Comparison of ENCODE assay signal across 18 mouse cellular contexts in genomic region chr1:74752150-74752549, GRCm38 (mm10). TPM values are rescaled to one million over a fixed set of nuclear protein-coding genes. Genes with fewer than 3 reads are reported as not detected.
"Had no signal": no experiment of that assay in that cellular context is flagged by ENCODE, and none has a peak within 500 bp of the region (broad histone marks: within the 10 kb centered on the region; RNA-seq: fewer than 3 reads in every experiment).

No protein-coding gene starts in this region.

- H3K4me3 ChIP-seq: neural tube, embryonic 13.5 days; neural tube, embryonic 15.5 days; stomach, embryonic 15.5 days had no signal

- H3K4me2 ChIP-seq: neural tube, embryonic 13.5 days; neural tube, embryonic 15.5 days; stomach, embryonic 15.5 days had no signal

- DNase-seq: retina, postnatal 1 day; right cerebral cortex, adult 18-20 months; right cerebral cortex, postnatal 14 days; right cerebral cortex, postnatal 25 days; right cerebral cortex, postnatal 4 days; spleen, adult 18-20 months; thymus, adult 18-20 months; thymus, adult 2 months; thymus, postnatal 14 days; thymus, postnatal 25 days; thymus, postnatal 36 days; thymus, postnatal 4 days had no signal

- H3K36me3 ChIP-seq: neural tube, embryonic 13.5 days; neural tube, embryonic 15.5 days; stomach, embryonic 15.5 days had no signal

- H3K27ac ChIP-seq: neural tube, embryonic 13.5 days; neural tube, embryonic 15.5 days; stomach, embryonic 15.5 days; stomach, postnatal 0 days had no signal

RNA-seq across cellular contexts. Expression of gene Prkag3, which starts 3.1 kb away (rescaled TPM):
- polyA plus RNA-seq: neural tube, embryonic 13.5 days; neural tube, embryonic 14.5 days had no signal

RNA-seq across cellular contexts. Expression of gene Wnt6, which starts 19.5 kb away (rescaled TPM):
- total RNA-seq: neutrophil, adult 5-6 weeks had no signal
- polyA plus RNA-seq: neural tube, embryonic 14.5 days had no signal

RNA-seq across cellular contexts. Expression of gene Wnt10a, which starts 39.2 kb away (rescaled TPM):
- total RNA-seq: neutrophil, adult 5-6 weeks had no signal
- polyA plus RNA-seq: neural tube, embryonic 14.5 days had no signal
